Mouse (Mus musculus): ENCODE data around the gene Fbxo21. TPM values are rescaled to one million over a fixed set of nuclear protein-coding genes. Genes with fewer than 3 reads are reported as not detected.
A peak's percentile ranks its signal among the peaks of the same experiment; 100 is the strongest.

Gene Fbxo21
- polyA plus RNA-seq, 1 experiment from 2014 or later = 141 TPM

- no peak for ATAC-seq (ENCODE audit: low FRiP score)
- no peak overlapping the region for H3K9ac ChIP-seq
- no peaks in the 10 kb centered on the region for H3K9me3 ChIP-seq
- H3K27ac ChIP-seq = no peak overlapping the region
- 40% methylated on average over 10 of the region's 10 CpGs for WGBS
- no peaks in the 10 kb centered on the region for H3K4me1 ChIP-seq (replicated peaks)
- H3K4me2 ChIP-seq = no peak overlapping the region
- 0 out of 2 replicates have a peak, but pooled peaks cover 3% of the 10 kb centered on the region for H3K27me3 ChIP-seq
- H3K36me3 ChIP-seq = no peaks in the 10 kb centered on the region
- no peak overlapping the region for H3K4me3 ChIP-seq
Measured at GRCm38 (mm10) chr5:117955675-117956420, 20.7 kb upstream of the Fbxo21 start.

- no peaks in the 10 kb centered on the region for H3K9me3 ChIP-seq
- no peaks in the 10 kb centered on the region for H3K36me3 ChIP-seq
- H3K27ac ChIP-seq = no peak overlapping the region
- no peak overlapping the region for H3K9ac ChIP-seq
- no peak overlapping the region for H3K4me2 ChIP-seq
- H3K4me3 ChIP-seq = no peak overlapping the region
- 49% methylated on average over 9 of the region's 9 CpGs for WGBS
- no peaks in the 10 kb centered on the region for H3K4me1 ChIP-seq (replicated peaks)
- no peak for ATAC-seq (ENCODE audit: low FRiP score)
- 0 out of 2 replicates have a peak, but pooled peaks cover 8% of the 10 kb centered on the region for H3K27me3 ChIP-seq
Measured at GRCm38 (mm10) chr5:117964750-117965149, 11.8 kb upstream of the Fbxo21 start.

GRCm38 (mm10) chr5:117966956-117967355 is 9.6 kb upstream of the Fbxo21 start:
- H3K4me3 ChIP-seq = no peak overlapping the region
- no peak overlapping the region for H3K9ac ChIP-seq
- H3K36me3 ChIP-seq = no peaks in the 10 kb centered on the region
- 0 out of 2 replicates have a peak, but pooled peaks cover 8% of the 10 kb centered on the region for H3K27me3 ChIP-seq
- H3K4me1 ChIP-seq (replicated peaks) = no peaks in the 10 kb centered on the region
- ATAC-seq (ENCODE audit: low FRiP score) = no peak
- H3K4me2 ChIP-seq = no peak overlapping the region
- WGBS = 61% methylated on average over 9 of the region's 9 CpGs
- no peak overlapping the region for H3K27ac ChIP-seq
- no peaks in the 10 kb centered on the region for H3K9me3 ChIP-seq

- Histone ChIP-seq H3K4me1 (replicated peaks) (no peaks in the 10 kb centered on the region), H3K27me3 (0 out of 2 replicates have a peak, but pooled peaks cover 8% of the 10 kb centered on the region), H3K4me3 (no peak overlapping the region), H3K9me3 (no peaks in the 10 kb centered on the region), H3K4me2 (no peak overlapping the region), H3K36me3 (no peaks in the 10 kb centered on the region), H3K9ac (no peak overlapping the region), H3K27ac (no peak overlapping the region)
- WGBS = 70% methylated on average over 4 of the region's 4 CpGs
- ATAC-seq (ENCODE audit: low FRiP score) = no peak
Measured at GRCm38 (mm10) chr5:117967659-117968069, 8.9 kb upstream of the Fbxo21 start.

GRCm38 (mm10) chr5:117969681-117970427 is 6.7 kb upstream of the Fbxo21 start:
- Histone ChIP-seq H3K4me3 (no peak overlapping the region), H3K4me1 (replicated peaks) (no peaks in the 10 kb centered on the region), H3K4me2 (no peak overlapping the region), H3K9ac (no peak overlapping the region), H3K9me3 (no peaks in the 10 kb centered on the region), H3K27me3 (no peaks in the 10 kb centered on the region), H3K36me3 (no peaks in the 10 kb centered on the region), H3K27ac (no peak overlapping the region)
- 91% methylated on average over 10 of the region's 10 CpGs for WGBS
- no peak for ATAC-seq (ENCODE audit: low FRiP score)

GRCm38 (mm10) chr5:117976263-117976656 is 270 bp upstream of the Fbxo21 start:
- H3K27me3 ChIP-seq = no peaks in the 10 kb centered on the region
- 22% methylated on average over 19 of the region's 19 CpGs for WGBS
- ATAC-seq (ENCODE audit: low FRiP score) = 0 out of 2 replicates have a peak, but pooled peaks have one; percentile 19
- no peaks in the 10 kb centered on the region for H3K9me3 ChIP-seq
- peak overlapping the region; percentile 99 for H3K9ac ChIP-seq
- H3K4me1 ChIP-seq (replicated peaks) = peaks cover 35% of the 10 kb centered on the region
- peak overlapping the region; percentile 99 for H3K4me3 ChIP-seq
- peak overlapping the region; percentile 94 for H3K27ac ChIP-seq
- peaks cover 19% of the 10 kb centered on the region for H3K36me3 ChIP-seq
- H3K4me2 ChIP-seq = peak overlapping the region; percentile 71

GRCm38 (mm10) chr5:117977501-117978158 is 1.1 kb downstream of the Fbxo21 start:
- peak overlapping the region; percentile 71 for H3K4me2 ChIP-seq
- H3K4me3 ChIP-seq = peak overlapping the region; percentile 99
- no peaks in the 10 kb centered on the region for H3K9me3 ChIP-seq
- H3K36me3 ChIP-seq = peaks cover 31% of the 10 kb centered on the region
- H3K9ac ChIP-seq = peak overlapping the region; percentile 99
- H3K27me3 ChIP-seq = no peaks in the 10 kb centered on the region
- WGBS = 9% methylated on average over 30 of the region's 30 CpGs
- ATAC-seq (ENCODE audit: low FRiP score) = no peak
- H3K4me1 ChIP-seq (replicated peaks) = peaks cover 43% of the 10 kb centered on the region
- H3K27ac ChIP-seq = peak overlapping the region; percentile 94

GRCm38 (mm10) chr5:117978159-117978697 is 1.7 kb downstream of the Fbxo21 start:
- no peak for ATAC-seq (ENCODE audit: low FRiP score)
- WGBS = 37% methylated on average over 17 of the region's 17 CpGs
- Histone ChIP-seq H3K27ac (peak overlapping the region; percentile 94), H3K9me3 (no peaks in the 10 kb centered on the region), H3K4me3 (peak overlapping the region; percentile 99), H3K4me2 (peak overlapping the region; percentile 71), H3K4me1 (replicated peaks) (peaks cover 48% of the 10 kb centered on the region), H3K36me3 (peaks cover 37% of the 10 kb centered on the region), H3K9ac (peak overlapping the region; percentile 99), H3K27me3 (no peaks in the 10 kb centered on the region)

- peaks cover 56% of the 10 kb centered on the region for H3K4me1 ChIP-seq (replicated peaks)
- no peak for ATAC-seq (ENCODE audit: low FRiP score)
- peak overlapping the region; percentile 99; the same call in 1 of the 2 replicates for H3K9ac ChIP-seq
Measured at GRCm38 (mm10) chr5:117979082-117979481, 2.6 kb downstream of the Fbxo21 start.

GRCm38 (mm10) chr5:117980921-117981320 is 4.4 kb downstream of the Fbxo21 start:
- no peak overlapping the region for H3K4me3 ChIP-seq
- H3K36me3 ChIP-seq = peaks cover 63% of the 10 kb centered on the region
- no peak overlapping the region for H3K4me2 ChIP-seq
- H3K27me3 ChIP-seq = no peaks in the 10 kb centered on the region
- H3K9ac ChIP-seq = no peak overlapping the region
- WGBS = 91% methylated on average over 8 of the region's 8 CpGs
- H3K27ac ChIP-seq = no peak overlapping the region
- H3K9me3 ChIP-seq = no peaks in the 10 kb centered on the region
- ATAC-seq (ENCODE audit: low FRiP score) = no peak
- H3K4me1 ChIP-seq (replicated peaks) = peaks cover 57% of the 10 kb centered on the region

More at GRCm38 (mm10) chr5:117979082-117979481, 2.6 kb downstream of the Fbxo21 start:
- H3K4me3 ChIP-seq = peak overlapping the region; percentile 99
- H3K9me3 ChIP-seq = no peaks in the 10 kb centered on the region
- peaks cover 46% of the 10 kb centered on the region for H3K36me3 ChIP-seq
- no peak overlapping the region; the same call in 1 of the 2 replicates for H3K27ac ChIP-seq
- WGBS = 50% methylated on average over 5 of the region's 5 CpGs
- H3K4me2 ChIP-seq = peak overlapping the region; percentile 71
- no peaks in the 10 kb centered on the region for H3K27me3 ChIP-seq

- Histone ChIP-seq H3K36me3 (peaks cover 73% of the 10 kb centered on the region), H3K4me2 (no peak overlapping the region)
Measured at GRCm38 (mm10) chr5:117981943-117982342, 5.4 kb downstream of the Fbxo21 start.

GRCm38 (mm10) chr5:117986327-117986726 is 9.8 kb downstream of the Fbxo21 start:
- 69% methylated on average over 4 of the region's 4 CpGs for WGBS
- Histone ChIP-seq H3K4me2 (no peak overlapping the region), H3K36me3 (peaks cover 96% of the 10 kb centered on the region), H3K27ac (no peak overlapping the region), H3K4me3 (no peak overlapping the region), H3K4me1 (replicated peaks) (peaks cover 22% of the 10 kb centered on the region), H3K27me3 (no peaks in the 10 kb centered on the region), H3K9ac (no peak overlapping the region), H3K9me3 (no peaks in the 10 kb centered on the region)
- ATAC-seq (ENCODE audit: low FRiP score) = no peak

More at GRCm38 (mm10) chr5:117981943-117982342, 5.4 kb downstream of the Fbxo21 start:
- no peak overlapping the region for H3K27ac ChIP-seq
- H3K9me3 ChIP-seq = no peaks in the 10 kb centered on the region
- H3K9ac ChIP-seq = no peak overlapping the region
- H3K27me3 ChIP-seq = no peaks in the 10 kb centered on the region
- no peak overlapping the region for H3K4me3 ChIP-seq
- ATAC-seq (ENCODE audit: low FRiP score) = no peak
- 89% methylated on average over 5 of the region's 5 CpGs for WGBS
- H3K4me1 ChIP-seq (replicated peaks) = peaks cover 57% of the 10 kb centered on the region
